Mouse (Mus musculus) layer of hippocampus, adult 6 months (tissue): ENCODE results near the gene Lypd9. TPM values are rescaled to one million over a fixed set of nuclear protein-coding genes. Genes with fewer than 3 reads are reported as not detected.

ENCODE experiments used
- long read RNA-seq, 2 experiments: library from polyadenylated mRNA; unstranded; transcript quantifications; one replicate each; pipeline ENCODE4 v2.0.0; 2019 to 2020
- polyA plus RNA-seq: library from polyadenylated mRNA; unstranded; fragments of <200 nt; fragmentation: Nextera tagmentation; gene quantifications from 2 replicates; pipeline ENCODE4 v1.2.3, GENCODE M21; 2021

Gene Lypd9
- polyA plus RNA-seq: not detected in 2 replicates
- long read RNA-seq, experiment 1: 0 reads
- long read RNA-seq, experiment 2: 0 reads

DNA sequence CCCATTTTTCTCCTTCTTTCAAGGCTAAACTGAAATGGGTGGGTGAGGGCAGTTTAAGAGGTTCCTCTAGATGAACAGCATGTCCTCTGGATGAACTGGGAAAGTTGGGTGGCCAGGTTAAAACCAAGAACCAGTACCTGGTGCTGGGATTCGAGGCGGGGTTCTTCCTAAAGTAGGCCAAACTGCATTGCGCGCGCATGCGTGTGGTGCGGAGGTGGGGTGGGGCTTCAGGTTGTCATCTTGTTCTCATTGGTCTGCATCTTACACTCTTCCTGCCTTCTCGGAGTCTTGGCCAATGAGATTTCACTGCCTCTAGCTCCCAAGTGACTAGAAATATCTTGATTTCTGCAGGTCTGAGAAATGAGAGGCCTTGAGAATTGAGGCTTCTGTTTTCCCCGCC, at the start of gene Lypd9:
Gene Lypd9 (minus strand): TSS at position 165 of the 400 bp plus-strand sequence.

DNA sequence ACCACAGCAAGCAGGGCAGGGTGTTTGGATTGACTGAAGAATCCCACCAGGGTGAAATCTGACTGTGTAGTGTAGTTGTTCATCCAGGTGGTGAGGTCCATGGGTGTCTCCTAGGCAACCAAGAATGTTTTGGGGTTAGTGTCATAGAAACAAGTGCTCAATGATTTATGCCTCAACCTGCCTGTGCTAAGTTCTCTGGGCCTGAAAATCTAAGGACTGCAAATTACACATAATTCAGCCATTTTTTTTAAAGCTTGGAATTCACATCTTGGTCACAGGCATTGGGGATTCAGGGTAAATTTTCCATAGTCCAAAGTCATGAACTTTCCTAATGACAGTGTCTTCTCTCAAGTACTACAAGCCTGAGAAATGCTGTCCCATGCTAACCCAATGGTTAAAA, 49.7 kb upstream of the Lypd9 start, which contains the start of gene Olfr331:
Gene Olfr331 (minus strand): TSS at position 101 of the 400 bp plus-strand sequence.

DNA sequence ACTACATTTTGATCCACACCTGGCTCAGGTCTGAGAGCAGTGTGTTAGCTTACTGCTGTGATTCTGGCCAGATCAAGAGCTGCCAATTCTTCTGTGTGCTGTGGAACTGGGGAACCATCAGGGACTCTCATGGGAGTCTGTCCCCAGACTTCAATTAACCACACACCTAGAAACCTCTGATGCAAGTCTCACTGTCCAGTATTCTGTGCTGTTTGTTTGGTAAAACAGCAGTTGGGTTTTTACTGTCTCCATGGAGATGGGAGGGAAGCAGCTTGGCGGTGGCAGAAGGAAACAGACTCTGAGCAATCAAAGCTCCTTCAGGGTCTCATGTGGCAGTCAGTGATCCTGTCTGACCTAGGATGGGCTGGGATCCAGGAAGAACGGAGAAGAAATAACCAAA, 39.7 kb upstream of the Lypd9 start, which contains the start of gene Olfr332:
Gene Olfr332 (minus strand): TSS at position 101 of the 400 bp plus-strand sequence.

DNA sequence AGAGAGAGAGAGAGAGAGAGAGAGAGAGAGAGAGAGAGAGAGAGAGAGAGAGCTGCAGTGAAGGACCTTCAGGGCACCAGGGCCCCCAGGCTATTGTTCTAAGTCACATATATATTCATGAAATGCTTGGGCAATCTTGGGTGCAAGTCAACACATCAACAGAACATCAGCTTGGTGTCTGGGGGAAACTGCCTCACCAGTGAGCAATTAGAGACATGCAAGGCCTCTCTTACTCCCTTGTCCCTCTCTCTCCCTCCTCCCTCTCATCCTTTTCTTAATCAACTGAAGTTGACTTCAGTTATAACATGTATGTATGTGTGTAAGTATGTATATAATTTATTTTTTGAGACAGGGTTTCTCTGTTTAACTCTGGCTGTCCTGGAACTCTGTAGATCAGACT, 9.4 kb upstream of the Lypd9 start, which contains the start of gene Olfr30:
Gene Olfr30 (minus strand): TSS at position 101 of the 400 bp plus-strand sequence.

DNA sequence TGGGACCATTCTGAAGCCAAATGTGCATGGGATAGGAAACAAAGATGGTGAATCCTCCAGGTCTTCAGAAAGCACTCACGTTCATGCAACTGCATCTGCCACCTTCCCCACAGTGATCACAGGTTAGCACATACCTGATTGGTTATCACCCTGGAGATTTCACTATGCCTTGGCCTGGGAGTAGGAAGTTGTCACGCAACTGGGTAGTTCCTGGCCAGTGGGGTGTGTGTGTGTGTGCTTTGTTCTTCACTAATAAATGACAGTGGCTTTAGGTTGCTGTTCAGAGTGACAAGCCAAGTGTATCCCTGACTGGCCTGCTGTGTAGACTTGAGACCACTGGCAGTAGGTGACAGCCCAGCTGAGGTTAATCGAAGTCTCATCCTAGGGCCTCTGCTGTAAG, 20.5 kb downstream of the Lypd9 start, which contains the start of gene Gm12253:
Gene Gm12253 (plus strand): TSS at position 301 of the 400 bp plus-strand sequence.

GRCm38 (mm10) chr11:58420815-58421214, 31.9 kb downstream of the Lypd9 start, which contains the start of gene 1810065E05Rik:
TSS of gene 1810065E05Rik (plus strand) at chr11:58421111.

Other genes starting within 250 kb of the Lypd9 start
- not detected in 2 replicates for gene 4930438A08Rik, start 178.1 kb downstream of the Lypd9 start, polyA plus RNA-seq
- 4.4 and 6.1 TPM in 2 replicates for gene Zfp692, start 145.9 kb downstream of the Lypd9 start, polyA plus RNA-seq
- 30.0 and 30.5 TPM in 2 replicates for gene Zfp672, start 122.6 kb downstream of the Lypd9 start, polyA plus RNA-seq
- 15.5 and 17.7 TPM in 2 replicates for gene Sh3bp5l, start 122.2 kb downstream of the Lypd9 start, polyA plus RNA-seq
- gene Lypd8, start 73.9 kb downstream of the Lypd9 start, polyA plus RNA-seq: 0.18 TPM in 1 of 2 replicates, not detected in the other
- not detected in 2 replicates for gene 1810065E05Rik, start 31.8 kb downstream of the Lypd9 start, polyA plus RNA-seq
- gene Gm12253, start 20.4 kb downstream of the Lypd9 start, polyA plus RNA-seq: not detected in 2 replicates
- gene Olfr30, start 9.3 kb upstream of the Lypd9 start, polyA plus RNA-seq: not detected in 2 replicates
- gene Olfr332, start 39.6 kb upstream of the Lypd9 start, polyA plus RNA-seq: not detected in 2 replicates
- not detected in 2 replicates for gene Olfr331, start 49.6 kb upstream of the Lypd9 start, polyA plus RNA-seq
- gene Olfr330, start 81.9 kb upstream of the Lypd9 start, polyA plus RNA-seq: not detected in 2 replicates
- not detected in 2 replicates for gene Olfr329-ps, start 93.5 kb upstream of the Lypd9 start, polyA plus RNA-seq
- gene Olfr328, start 102.7 kb upstream of the Lypd9 start, polyA plus RNA-seq: not detected in 2 replicates
- not detected in 2 replicates for gene Olfr224, start 117.6 kb upstream of the Lypd9 start, polyA plus RNA-seq
- gene Olfr325, start 124.8 kb upstream of the Lypd9 start, polyA plus RNA-seq: not detected in 2 replicates
- gene Olfr324, start 142.2 kb upstream of the Lypd9 start, polyA plus RNA-seq: not detected in 2 replicates
- gene 2210407C18Rik, start 163.2 kb upstream of the Lypd9 start, polyA plus RNA-seq: not detected in 2 replicates
- gene Olfr323, start 177.6 kb upstream of the Lypd9 start, polyA plus RNA-seq: not detected in 2 replicates
- gene Trim58, start 187.5 kb upstream of the Lypd9 start, polyA plus RNA-seq: not detected in 2 replicates
- not detected in 2 replicates for gene Olfr322, start 205.9 kb upstream of the Lypd9 start, polyA plus RNA-seq
- gene Olfr320, start 228.2 kb upstream of the Lypd9 start, polyA plus RNA-seq: not detected in 2 replicates
- not detected in 2 replicates for gene Olfr319, start 246.2 kb upstream of the Lypd9 start, polyA plus RNA-seq